Mouse (Mus musculus) left cerebral cortex, postnatal 25 days (tissue): ENCODE measurements around the gene Arntl. TPM values are rescaled to one million over a fixed set of nuclear protein-coding genes. Genes with fewer than 3 reads are reported as not detected.

Source experiments
- DNase-seq, 2 experiments: peaks; one replicate each; pipeline ENCODE4 v3.0.0; 2022; ENCODE audit warnings: low spot score in 2 of 2, mixed read lengths in 1 of 2
- intact Hi-C: fragments of 180-260 bp; cut with DNase I; formaldehyde crosslinking; loops from one replicate; pipeline ENCODE4 v1.15.1; 2025
- total RNA-seq, 2 experiments: library from RNA; stranded (reverse); gene quantifications; 2 replicates each; pipeline ENCODE4 v1.2.3; 2021

Arntl gene
- total RNA-seq, 2 experiments from 2014 or later = 38.1 to 48.8 TPM

DNA sequence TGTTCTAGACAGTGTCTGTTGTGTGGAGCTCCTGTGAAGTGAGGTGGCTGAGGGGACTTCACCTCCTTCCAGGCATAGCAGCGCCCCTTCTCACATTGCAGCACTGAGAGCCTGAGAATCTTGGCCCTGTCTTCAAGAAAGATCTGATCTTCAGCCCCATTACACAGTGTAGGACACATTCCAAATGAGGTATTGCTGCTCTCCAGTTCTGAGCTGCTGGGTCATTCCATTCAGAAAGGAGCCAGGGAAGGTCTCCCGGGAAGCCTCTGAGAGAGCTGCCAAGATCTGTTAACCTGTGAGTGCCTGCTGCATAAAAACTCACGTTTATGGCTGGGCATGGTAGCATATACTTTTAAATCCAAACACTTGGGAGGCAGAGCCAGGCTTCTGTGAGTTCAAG is 5.7 kb upstream of the Arntl start:
- DNase-seq = no peak
- intact Hi-C loops = no loop called here

- intact Hi-C loops = loop anchor here (1.0 to 5.0 kb wide), 4 partner anchors 42 to 100 kb away; no protein-coding TSS in a partner anchor
- DNase-seq = peak; percentile 71 to 77
These were observed 464 bp downstream of the Arntl start for GRCm38 (mm10) chr7:113207471-113208387.

DNA sequence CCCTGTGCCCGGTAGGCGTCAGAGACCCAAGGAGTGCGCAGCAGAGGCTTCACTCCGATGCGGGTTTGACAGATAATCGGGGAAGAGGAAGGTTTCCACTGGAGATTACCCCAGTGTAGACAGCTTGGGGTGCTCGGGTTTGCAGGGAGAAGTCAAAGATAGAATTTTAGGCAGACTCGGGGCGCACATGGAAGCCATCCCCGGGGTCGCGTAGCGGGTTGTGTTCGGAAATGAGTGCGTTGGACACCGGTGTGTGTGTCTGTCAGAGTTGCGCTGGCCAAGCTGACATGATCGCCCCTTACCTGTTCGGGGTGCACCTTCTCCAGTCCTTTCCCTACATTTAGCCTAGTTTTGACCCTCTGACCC is 1.1 kb downstream of the Arntl start:
- no peak for DNase-seq
- intact Hi-C loops = loop anchor here (1.0 to 5.0 kb wide), 2 partner anchors 41 to 99 kb away; no protein-coding TSS in a partner anchor

DNA sequence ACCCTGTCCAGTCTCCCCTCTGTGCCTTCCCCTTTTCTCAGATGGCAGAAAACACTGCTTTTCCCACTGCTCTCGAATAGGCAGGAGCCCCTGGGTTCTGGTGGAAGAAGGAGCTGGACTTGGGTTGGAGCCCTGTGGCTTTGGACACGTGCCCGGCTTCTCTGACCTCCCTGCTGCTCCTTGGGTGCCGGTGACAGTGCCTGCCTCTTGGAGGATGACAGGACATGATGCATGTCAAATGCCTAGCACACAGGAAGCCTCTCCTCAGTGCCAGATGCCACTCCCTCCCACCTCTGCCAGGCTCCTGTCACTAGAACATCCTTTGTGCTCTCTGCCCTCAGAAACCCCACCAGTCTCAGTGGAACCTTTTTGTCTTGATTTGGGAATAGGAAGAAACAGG is 3.2 kb downstream of the Arntl start:
- intact Hi-C loops = no loop called here
- no peak for DNase-seq

DNA sequence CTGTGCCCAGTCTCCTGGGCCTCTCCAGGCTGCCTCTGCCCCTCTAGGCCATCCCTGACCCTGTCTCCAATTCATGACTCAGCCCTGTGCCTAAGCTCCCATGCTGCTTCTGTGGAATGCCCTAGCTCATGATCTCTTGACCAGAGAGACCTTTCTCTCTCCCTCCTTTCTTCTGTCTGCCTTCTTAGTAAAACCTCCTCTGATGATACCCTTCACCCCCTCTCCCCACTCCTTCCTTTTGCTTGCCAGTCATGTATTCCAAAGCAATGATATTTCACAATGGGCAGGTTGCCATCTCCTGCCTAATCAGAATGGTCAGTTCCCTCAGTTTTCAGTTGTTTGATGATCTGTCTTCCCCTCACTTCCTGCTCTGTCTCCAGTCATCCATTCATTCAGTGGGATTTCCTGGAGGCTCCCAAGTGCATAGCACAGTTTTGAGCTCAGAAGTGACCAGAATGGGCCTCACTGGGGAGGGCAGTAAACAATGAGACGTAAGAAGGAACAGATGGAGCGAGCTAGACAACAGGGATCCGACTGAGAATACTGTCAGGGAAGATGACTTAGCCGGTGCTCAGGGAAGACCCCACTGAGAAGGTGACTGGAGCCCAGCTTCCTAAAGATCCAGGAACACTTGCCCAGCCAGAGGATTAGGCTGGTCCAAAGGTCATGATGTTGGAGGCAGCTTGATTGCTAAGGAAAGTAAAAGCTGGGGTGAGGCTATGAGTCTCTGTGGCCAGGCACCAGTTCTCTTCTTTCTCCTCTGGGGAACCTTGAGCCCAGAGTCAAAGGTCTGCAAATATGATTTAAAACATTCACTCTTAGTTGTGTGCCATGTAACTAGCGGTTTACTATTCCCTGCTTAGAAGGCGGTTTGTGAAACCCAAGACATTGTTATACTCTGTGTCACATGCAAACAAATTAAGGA is 7.2 kb downstream of the Arntl start:
- intact Hi-C loops = no loop called here

GRCm38 (mm10) chr7:113216152-113216551 is 8.9 kb downstream of the Arntl start:
- peak in 1 of 2 experiments; percentile 80 for DNase-seq
- intact Hi-C loops = no loop called here

More for the DNA sequence above, 7.2 kb downstream of the Arntl start:
- DNase-seq = no peak

DNA sequence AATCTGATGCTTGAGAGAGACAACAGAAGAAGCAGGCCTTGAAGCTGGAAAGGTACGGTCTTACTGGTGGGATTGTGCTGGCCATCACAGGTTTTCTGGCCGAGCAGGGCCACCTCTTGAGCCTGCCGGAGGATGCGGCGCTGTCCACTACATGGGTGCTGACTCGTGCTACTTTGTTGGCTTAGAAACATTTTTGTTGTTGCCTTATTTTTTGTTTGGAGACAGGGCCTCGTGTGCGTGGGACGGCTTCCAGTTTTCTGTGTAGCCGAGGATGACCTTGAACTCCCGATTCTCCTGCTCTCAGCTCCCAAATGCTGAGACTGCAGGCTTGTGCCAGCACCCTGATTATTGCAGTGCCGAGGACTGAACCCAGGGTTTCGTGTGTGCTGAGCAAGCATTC is 12.2 kb downstream of the Arntl start:
- no peak for DNase-seq
- intact Hi-C loops = no loop called here

GRCm38 (mm10) chr7:113219864-113220263 is 12.6 kb downstream of the Arntl start:
- DNase-seq = no peak
- intact Hi-C loops = no loop called here

- intact Hi-C loops = no loop called here
- no peak for DNase-seq
These were observed 13.5 kb downstream of the Arntl start for GRCm38 (mm10) chr7:113220691-113221238.

DNA sequence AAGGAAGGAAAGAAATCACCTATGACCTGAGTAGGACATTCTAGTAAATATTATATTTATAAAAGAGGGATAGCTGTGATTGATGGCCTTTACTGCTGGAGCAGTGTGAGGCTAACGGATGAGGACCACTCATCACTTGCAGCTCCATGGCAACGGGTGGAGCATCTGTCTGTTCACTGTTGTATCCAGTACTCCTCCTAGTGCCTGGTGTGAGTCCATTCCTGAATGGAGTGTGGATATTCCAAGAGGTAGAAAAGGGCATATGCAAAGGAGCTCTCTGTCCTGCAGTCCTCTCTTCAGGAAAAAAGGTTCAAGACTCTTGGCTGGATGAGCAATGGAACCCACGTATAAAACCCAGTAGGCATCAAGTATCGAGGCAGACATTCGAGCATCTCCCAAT is 15.6 kb downstream of the Arntl start:
- no peak for DNase-seq
- intact Hi-C loops = no loop called here

DNA sequence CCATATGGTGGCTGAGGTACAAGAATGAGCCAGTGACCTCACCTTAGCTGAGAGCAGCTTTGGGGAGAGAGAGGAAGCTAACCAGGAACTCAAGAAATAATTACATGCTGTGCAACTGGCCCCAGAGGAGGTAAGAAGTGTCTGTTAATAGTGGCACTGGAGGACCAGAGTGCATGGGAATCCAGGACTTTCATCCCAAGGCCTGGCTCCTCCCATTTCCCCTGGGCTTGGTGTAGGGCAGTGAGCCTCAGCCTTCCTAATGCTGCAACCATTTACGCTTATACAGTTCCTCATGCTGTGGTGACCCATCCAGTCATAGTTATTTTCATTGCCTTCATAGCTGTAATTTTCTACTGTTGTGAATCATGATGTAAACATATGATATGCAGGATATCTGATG is 17.4 kb downstream of the Arntl start:
- no peak for DNase-seq
- intact Hi-C loops = no loop called here

DNA sequence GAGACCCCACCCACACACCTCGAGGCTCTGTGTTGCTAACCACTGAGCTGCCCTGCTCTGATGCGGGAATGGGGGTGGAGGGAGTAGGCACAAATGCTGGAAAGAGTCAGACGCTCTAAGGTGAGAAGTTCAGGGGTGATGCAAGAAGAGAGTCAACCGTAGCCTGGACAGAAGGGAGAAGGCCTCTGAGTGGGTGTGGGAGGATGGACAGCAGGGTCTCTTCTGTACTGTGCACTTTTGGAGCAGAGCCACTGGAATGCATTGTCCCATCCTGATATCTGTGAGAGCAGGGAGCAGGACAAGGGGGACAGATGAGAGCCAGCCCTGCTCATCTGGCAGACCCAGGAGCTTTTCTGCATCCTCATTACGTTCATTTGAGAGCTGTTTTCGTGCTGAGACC is 21.2 kb downstream of the Arntl start:
- DNase-seq = no peak
- intact Hi-C loops = no loop called here

DNA sequence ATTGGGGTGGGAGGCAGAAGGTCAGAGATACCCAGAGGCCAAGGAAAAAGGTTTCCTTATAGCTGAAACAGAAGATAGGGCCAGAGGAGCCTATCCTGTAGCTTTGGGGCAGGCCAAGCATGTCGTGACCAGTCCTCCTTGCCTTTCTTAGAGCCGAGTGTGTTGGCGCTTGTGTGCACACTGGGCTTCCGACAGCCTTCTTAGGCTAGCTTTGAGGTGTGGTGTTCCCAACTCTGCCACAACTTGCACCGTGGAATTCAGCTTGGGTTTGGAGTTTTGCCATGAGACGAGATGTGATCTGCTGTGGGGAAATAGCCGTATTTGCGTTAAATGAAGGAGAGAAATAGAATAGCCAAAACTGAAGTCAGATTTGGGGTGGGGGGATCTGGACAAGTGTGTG is 28.9 kb downstream of the Arntl start:
- intact Hi-C loops = no loop called here
- no peak for DNase-seq

GRCm38 (mm10) chr7:113238365-113238764 is 31.1 kb downstream of the Arntl start:
- DNase-seq = no peak
- intact Hi-C loops = no loop called here

DNA sequence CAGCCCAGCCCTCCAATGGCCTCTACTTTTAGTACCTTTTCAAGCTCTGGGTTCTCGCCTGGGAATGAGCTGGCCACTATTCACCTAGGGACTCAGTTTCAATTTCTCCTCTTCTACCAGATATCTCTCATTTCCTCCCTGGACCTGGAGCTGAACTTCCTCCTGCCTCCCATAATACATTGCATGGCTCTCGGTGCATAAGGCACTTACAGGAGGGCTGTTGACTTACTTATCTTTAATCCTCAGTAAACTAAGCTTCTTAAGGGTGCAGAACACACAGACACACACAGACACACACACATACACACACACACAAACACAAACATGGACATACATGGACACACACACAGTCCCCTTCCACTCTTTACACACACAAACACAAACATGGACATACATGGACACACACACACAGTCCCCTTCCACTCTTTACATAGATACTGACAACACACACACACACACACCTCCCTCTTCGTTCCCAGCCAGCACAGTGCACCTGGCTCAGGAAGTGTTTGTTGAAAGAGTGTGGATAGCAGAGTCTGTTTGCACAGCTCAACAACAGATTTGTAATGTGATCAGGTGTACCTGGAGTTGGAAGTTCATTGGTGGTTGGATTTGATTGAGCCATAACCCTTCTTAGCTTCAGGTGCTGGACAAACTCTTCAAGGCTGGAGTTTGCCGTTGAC is 32.3 kb downstream of the Arntl start:
- no peak for DNase-seq
- intact Hi-C loops = no loop called here

- DNase-seq = peak in 1 of 2 experiments; percentile 53
- intact Hi-C loops = no loop called here
These were observed 33.2 kb downstream of the Arntl start for GRCm38 (mm10) chr7:113240438-113240837.

DNA sequence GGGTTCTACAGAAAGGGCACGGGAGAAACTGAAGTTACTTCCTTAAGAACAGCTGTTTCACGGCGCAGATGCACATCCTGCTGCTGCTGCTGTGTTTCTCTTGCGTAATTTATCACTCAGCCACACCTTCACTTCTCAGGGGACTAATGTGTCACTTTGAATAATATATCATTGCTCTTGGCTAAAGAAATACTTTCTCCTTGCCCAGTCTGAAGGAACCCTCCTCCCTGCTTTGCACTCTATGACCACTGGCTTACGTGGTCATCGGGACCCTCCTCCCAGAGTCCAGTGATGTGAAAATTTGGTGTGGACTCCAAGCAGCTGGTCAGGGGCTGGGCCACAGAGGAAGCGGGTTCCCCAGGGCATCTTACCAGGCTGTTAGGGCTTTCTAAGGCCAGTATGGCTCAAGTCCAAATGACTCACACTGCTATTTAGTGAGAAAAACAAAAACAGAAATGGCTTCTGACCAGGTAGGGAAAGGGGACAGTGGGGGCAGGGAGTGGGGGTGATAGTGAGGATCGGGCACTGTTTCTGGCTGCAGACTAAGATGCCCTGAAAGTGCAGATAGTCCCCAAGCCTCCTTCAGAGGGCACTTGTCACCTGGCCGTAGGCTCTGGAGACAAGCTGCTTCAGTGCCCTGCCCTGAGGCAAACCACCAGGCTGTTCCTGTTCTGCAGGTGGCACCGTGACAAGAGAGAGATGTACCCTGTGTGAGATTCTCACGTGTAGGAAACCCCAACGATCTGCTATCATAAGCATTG is 34.8 kb downstream of the Arntl start:
- no peak for DNase-seq
- intact Hi-C loops = no loop called here

DNA sequence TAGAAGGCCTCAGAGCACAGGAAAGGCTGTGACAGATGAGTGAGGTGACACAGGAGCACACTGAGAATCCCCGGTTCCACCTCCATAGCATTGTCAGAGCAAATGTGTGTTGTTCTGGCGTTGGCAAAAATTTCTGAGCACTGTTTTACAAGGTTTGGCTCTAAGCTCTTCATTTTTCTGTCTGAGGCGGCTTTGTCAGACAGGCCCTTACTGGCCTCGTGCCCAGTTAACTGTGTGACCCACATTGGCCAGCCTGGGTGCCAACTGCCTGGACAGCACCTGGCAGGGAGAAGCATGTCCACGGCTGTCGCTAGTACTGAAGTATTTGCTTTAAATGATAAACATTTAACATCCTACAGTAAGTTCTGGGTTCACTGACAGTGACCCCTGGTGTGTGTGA is 35.4 kb downstream of the Arntl start:
- DNase-seq = no peak
- intact Hi-C loops = no loop called here

DNA sequence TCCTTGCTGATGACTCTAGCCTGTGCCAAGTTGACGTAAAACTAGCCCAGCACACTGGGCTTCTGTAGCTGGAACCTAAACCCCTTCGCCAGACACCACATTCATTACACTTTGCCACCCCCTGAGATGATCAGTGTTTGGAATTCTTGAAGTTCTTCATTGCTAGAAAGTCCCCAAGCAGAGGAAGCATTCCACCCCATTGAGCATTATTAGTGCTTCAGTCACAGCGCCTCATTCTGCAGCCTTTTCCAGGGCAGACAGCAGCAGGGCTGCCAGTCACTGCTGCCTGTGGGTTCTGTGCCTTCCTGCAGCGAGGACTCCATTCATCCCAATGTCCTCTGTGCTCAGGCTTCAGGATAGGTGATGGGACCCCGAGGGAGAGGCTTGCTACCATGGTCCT is 37.9 kb downstream of the Arntl start:
- intact Hi-C loops = loop anchor here (5.0 kb wide), 1 partner anchor 83 kb away; no protein-coding TSS in a partner anchor
- DNase-seq = no peak
